Mouse (Mus musculus): ENCODE results near the gene Scel.

DNA sequence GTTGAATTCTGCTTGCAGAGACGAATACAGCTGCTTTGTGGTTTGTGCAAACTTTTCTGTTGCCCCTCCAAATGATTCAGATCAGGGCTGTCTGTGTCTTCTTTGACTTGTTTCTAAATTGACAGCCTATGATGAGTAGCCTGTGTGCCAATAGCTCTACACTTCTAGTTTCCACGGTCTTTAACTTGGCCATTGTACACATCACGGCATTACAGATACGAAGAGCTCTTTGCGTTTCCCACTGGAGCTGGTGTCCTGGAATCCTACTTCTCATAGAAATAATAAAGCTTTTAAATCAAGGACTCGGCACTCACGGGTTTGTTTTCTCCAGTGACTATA lies 300 bp downstream of the Scel start:
- TF ChIP-seq CTCF (IDR thresholded peaks at IDR 0.05; ENCODE audit: control insufficient read depth, insufficient read depth, insufficient read length) (no peak), FOSL1 (IDR thresholded peaks at IDR 0.05; ENCODE audit: insufficient read depth, low read length, poor library complexity, severe bottlenecking) (no peak), MAX (IDR thresholded peaks at IDR 0.05) (no peak), MYOD1 (IDR thresholded peaks at IDR 0.05; ENCODE audit: control insufficient read depth, insufficient read length, low read depth) (no peak), USF1 (IDR thresholded peaks at IDR 0.05; ENCODE audit: low read depth) (no peak)
